Mouse (Mus musculus) CH12.LX (cell line): ENCODE measurements around the gene Ahnak. TPM values are rescaled to one million over a fixed set of nuclear protein-coding genes. Genes with fewer than 3 reads are reported as not detected.
A peak's percentile ranks its signal among the peaks of the same experiment; 100 is the strongest.

Source experiments
- DNase-seq: peaks from one replicate; pipeline ENCODE4 v3.0.0-alpha.2; 2013; ENCODE audit errors: extremely low read depth
- H3K27ac ChIP-seq: 2 replicates; pipeline ENCODE4 v1.5.1; 2012; ENCODE audit warnings: low read depth, mild to moderate bottlenecking, control low read depth, moderate library complexity; ENCODE audit not compliant: insufficient read depth
- H3K27me3 ChIP-seq: replicated peaks from 2 replicates; pipeline ENCODE3; 2012; ENCODE audit warnings: inconsistent platforms
- H3K36me3 ChIP-seq, 2 experiments: replicated peaks in 1 of 2; 2 replicates each; pipeline versions ENCODE3 to v1.6.1; 2012; ENCODE audit warnings: inconsistent platforms in 1 of 2, low read length in 1 of 2, mild to moderate bottlenecking in 1 of 2, mixed read lengths in 1 of 2, moderate library complexity in 1 of 2; ENCODE audit not compliant: control insufficient read depth in 1 of 2, insufficient read depth in 1 of 2
- H3K4me1 ChIP-seq, 2 experiments: 2 replicates each; pipeline ENCODE4 v1.6.1; 2012; ENCODE audit warnings: inconsistent platforms in 1 of 2, moderate library complexity in 1 of 2; ENCODE audit not compliant: insufficient read depth in 2 of 2, control insufficient read depth in 1 of 2
- H3K4me2 ChIP-seq: 2 replicates; pipeline ENCODE4 v1.6.1; 2012; ENCODE audit warnings: low read depth, mild to moderate bottlenecking, control low read depth; ENCODE audit not compliant: poor library complexity, insufficient read depth, severe bottlenecking
- H3K4me3 ChIP-seq, 3 experiments: fragments of 150-350 bp in 1 of 3; sonication (generic) in 1 of 3; replicated peaks in 1 of 3; 2 replicates each; pipeline versions ENCODE3 to v1.5.1; 2011 to 2012; ENCODE audit warnings: low read depth in 2 of 3, low read length in 2 of 3, mild to moderate bottlenecking in 2 of 3, moderate library complexity in 2 of 3, control low read depth in 1 of 3, improper control_type of control experiment in 1 of 3, inconsistent platforms in 1 of 3, mixed read lengths in 1 of 3; ENCODE audit not compliant: poor library complexity in 1 of 3
- H3K79me2 ChIP-seq: replicated peaks from 2 replicates; pipeline ENCODE4 v1.6.1; 2012; ENCODE audit warnings: mild to moderate bottlenecking, moderate library complexity; ENCODE audit not compliant: control insufficient read depth, poor library complexity, insufficient read depth, severe bottlenecking; ENCODE audit errors: extremely low read depth
- H3K9ac ChIP-seq: 2 replicates; pipeline ENCODE4 v1.6.1; 2012; ENCODE audit warnings: low read depth, mild to moderate bottlenecking, control low read depth, moderate library complexity; ENCODE audit not compliant: insufficient read depth
- H3K9me3 ChIP-seq: replicated peaks from 2 replicates; pipeline ENCODE3; 2012; ENCODE audit warnings: low read length, inconsistent platforms, mixed read lengths
- CHD1 ChIP-seq: IDR thresholded peaks from 2 replicates; pipeline ENCODE4 v1.6.1; 2012; ENCODE audit warnings: low read depth, low read length, improper control_type of control experiment, inconsistent platforms
- CHD2 ChIP-seq: IDR thresholded peaks from 2 replicates; pipeline ENCODE4 v1.6.1; 2011; ENCODE audit warnings: low read length, improper control_type of control experiment
- CTCF ChIP-seq, 2 experiments: IDR thresholded peaks in 1 of 2; conservative IDR thresholded peaks in 1 of 2; 2 replicates each; pipeline ENCODE4 v1.5.1; 2011 to 2012; ENCODE audit warnings: low read depth in 2 of 2, low read length in 2 of 2, improper control_type of control experiment in 1 of 2, inconsistent platforms in 1 of 2, mild to moderate bottlenecking in 1 of 2, moderate library complexity in 1 of 2
- E2F4 ChIP-seq: IDR thresholded peaks from 2 replicates; pipeline ENCODE4 v1.6.1; 2011; ENCODE audit warnings: low read depth, low read length, improper control_type of control experiment; ENCODE audit not compliant: insufficient replicate concordance
- ELF1 ChIP-seq: IDR thresholded peaks from 2 replicates; pipeline ENCODE4 v1.6.1; 2014; ENCODE audit warnings: low read depth, mild to moderate bottlenecking, inconsistent platforms, low read length, improper control_type of control experiment
- EP300 ChIP-seq: IDR thresholded peaks from 2 replicates; pipeline ENCODE4 v1.6.1; 2011; ENCODE audit warnings: low read length, improper control_type of control experiment
- ETS1 ChIP-seq: conservative IDR thresholded peaks from 2 replicates; pipeline ENCODE4 v1.6.1; 2012; ENCODE audit warnings: low read depth, mild to moderate bottlenecking, inconsistent platforms, low read length, improper control_type of control experiment, moderate library complexity
- GABPA ChIP-seq: IDR thresholded peaks from 2 replicates; pipeline ENCODE4 v1.6.1; 2012; ENCODE audit warnings: low read depth, low read length, improper control_type of control experiment, inconsistent platforms; ENCODE audit not compliant: insufficient replicate concordance
- HCFC1 ChIP-seq: IDR thresholded peaks from 2 replicates; pipeline ENCODE4 v1.6.1; 2012; ENCODE audit warnings: low read depth, mild to moderate bottlenecking, inconsistent platforms, low read length, improper control_type of control experiment
- IRF4 ChIP-seq: IDR thresholded peaks from 2 replicates; pipeline ENCODE4 v1.6.1; 2014; ENCODE audit warnings: low read depth, mild to moderate bottlenecking, inconsistent platforms, low read length, improper control_type of control experiment
- JUN ChIP-seq: IDR thresholded peaks from 2 replicates; pipeline ENCODE4 v1.6.1; 2011; ENCODE audit warnings: low read depth, mild to moderate bottlenecking, low read length, improper control_type of control experiment, moderate library complexity; ENCODE audit not compliant: insufficient read depth
- JUND ChIP-seq: conservative IDR thresholded peaks from 2 replicates; pipeline ENCODE4 v1.6.1; 2011; ENCODE audit warnings: low read depth, low read length, improper control_type of control experiment
- KAT2A ChIP-seq: IDR thresholded peaks from 2 replicates; pipeline ENCODE4 v1.6.1; 2012; ENCODE audit warnings: low read length, improper control_type of control experiment, inconsistent platforms; ENCODE audit not compliant: insufficient replicate concordance
- MAFK ChIP-seq: IDR thresholded peaks from 2 replicates; pipeline ENCODE4 v1.6.1; 2011; ENCODE audit warnings: low read length, improper control_type of control experiment; ENCODE audit not compliant: insufficient replicate concordance
- MAX ChIP-seq: IDR thresholded peaks from 2 replicates; pipeline ENCODE4 v1.6.1; 2011; ENCODE audit warnings: low read length, improper control_type of control experiment
- MAZ ChIP-seq: IDR thresholded peaks from 2 replicates; pipeline ENCODE4 v1.6.1; 2012; ENCODE audit warnings: low read depth, mild to moderate bottlenecking, inconsistent platforms, low read length, improper control_type of control experiment, moderate library complexity
- MXI1 ChIP-seq: IDR thresholded peaks from 2 replicates; pipeline ENCODE4 v1.6.1; 2011; ENCODE audit warnings: mild to moderate bottlenecking, low read depth, low read length, improper control_type of control experiment
- MYC ChIP-seq: IDR thresholded peaks from 2 replicates; pipeline ENCODE4 v1.6.1; 2011; ENCODE audit warnings: low read depth, mild to moderate bottlenecking, improper control_type of control experiment, low read length
- NELFE ChIP-seq: IDR thresholded peaks from 2 replicates; pipeline ENCODE4 v1.6.1; 2011; ENCODE audit warnings: low read depth, low read length, improper control_type of control experiment
- NRF1 ChIP-seq: IDR thresholded peaks from 2 replicates; pipeline ENCODE4 v1.6.1; 2014; ENCODE audit warnings: low read depth, mild to moderate bottlenecking, inconsistent platforms, low read length, improper control_type of control experiment, moderate library complexity
- POLR2A ChIP-seq: IDR thresholded peaks from 2 replicates; pipeline ENCODE4 v1.6.1; 2011; ENCODE audit warnings: low read depth, mild to moderate bottlenecking, improper control_type of control experiment, low read length
- SIN3A ChIP-seq: IDR thresholded peaks from 2 replicates; pipeline ENCODE4 v1.6.1; 2012; ENCODE audit warnings: low read length, improper control_type of control experiment, inconsistent platforms
- SMC3 ChIP-seq: IDR thresholded peaks from 2 replicates; pipeline ENCODE4 v1.6.1; 2011; ENCODE audit warnings: low read depth, low read length, improper control_type of control experiment
- TBP ChIP-seq: conservative IDR thresholded peaks from 2 replicates; pipeline ENCODE4 v1.6.1; 2011; ENCODE audit warnings: low read depth, low read length, improper control_type of control experiment
- UBTF ChIP-seq: IDR thresholded peaks from 2 replicates; pipeline ENCODE4 v1.6.1; 2012; ENCODE audit warnings: low read depth, mild to moderate bottlenecking, inconsistent platforms, low read length, improper control_type of control experiment, moderate library complexity
- USF1 ChIP-seq: IDR thresholded peaks from 2 replicates; pipeline ENCODE4 v1.6.1; 2014; ENCODE audit warnings: low read depth, mild to moderate bottlenecking, inconsistent platforms, low read length, improper control_type of control experiment
- USF2 ChIP-seq: conservative IDR thresholded peaks from 2 replicates; pipeline ENCODE4 v1.6.1; 2011; ENCODE audit warnings: low read depth, low read length, improper control_type of control experiment
- ZC3H11A ChIP-seq: IDR thresholded peaks from 2 replicates; pipeline ENCODE4 v1.6.1; 2012; ENCODE audit warnings: low read depth, mild to moderate bottlenecking, inconsistent platforms, low read length, improper control_type of control experiment
- ZKSCAN1 ChIP-seq: IDR thresholded peaks from 2 replicates; pipeline ENCODE4 v1.6.1; 2012; ENCODE audit warnings: low read depth, inconsistent platforms, low read length, improper control_type of control experiment, borderline replicate concordance
- dilution Hi-C: fragments of 300-500 bp; cut with MboI; formaldehyde crosslinking; loops from 2 replicates; pipeline ENCODE4 v1.14.3; 2020; ENCODE audit warnings: low sequenced_read_pairs; ENCODE audit not compliant: extremely low pct_unique_long_range_greater_than_20kb, extremely low pct_ligation_motif_present
- in situ Hi-C: fragments of 300-500 bp; cut with MboI; formaldehyde crosslinking; loops from 3 replicates; pipeline ENCODE4 v1.14.3; 2019; ENCODE audit warnings: low sequenced_read_pairs, low pct_ligation_motif_present, low pct_unique_long_range_greater_than_20kb, mixed read lengths
- polyA plus RNA-seq: library from polyadenylated mRNA; unstranded; fragments of >175 nt; gene quantifications from 2 replicates; pipeline ENCODE4 v1.2.1, GENCODE M21; 2012; ENCODE audit warnings: low read depth; ENCODE audit not compliant: insufficient read length
- total RNA-seq, 2 experiments: library from RNA; depleted of rRNA; stranded (reverse); fragments of 300-350 nt in 1 of 2; fragments of >200 nt in 1 of 2; gene quantifications; 2 replicates each; pipeline ENCODE4 v1.2.3; 2012 to 2014

Gene Ahnak
- total and polyA plus RNA-seq, 3 experiments = 1.7 to 21.7 (median 1.8) TPM

- Histone ChIP-seq H3K79me2 (no peaks in the 10 kb centered on the region), H3K4me3 (no peak overlapping the region), H3K36me3 (no peaks in the 10 kb centered on the region), H3K4me1 (peaks cover 23 to 70% of the 10 kb centered on the region in 2 experiments), H3K27ac (no peak overlapping the region), H3K27me3 (no peaks in the 10 kb centered on the region), H3K9me3 (no peaks in the 10 kb centered on the region), H3K9ac (peak overlapping the region; percentile 25; the same call in 1 of the 2 replicates), H3K4me2 (no peak overlapping the region; the same call in 1 of the 2 replicates)
- TF ChIP-seq HCFC1 (no peak), ETS1 (no peak), E2F4 (no peak), KAT2A (no peak), MAZ (no peak), SIN3A (no peak), CHD1 (no peak; the same call in 1 of the 2 replicates), ELF1 (no peak), SMC3 (no peak), IRF4 (no peak), NELFE (no peak), JUN (no peak), MYC (no peak)
- no peak for DNase-seq
- in situ Hi-C loops = loop anchor here (10.0 kb wide), 1 partner anchor 61 kb away; no protein-coding TSS in a partner anchor
- dilution Hi-C loops = no loop called here
Measured at GRCm38 (mm10) chr19:9055703-9056355, 66.7 kb downstream of the Ahnak start.

DNA sequence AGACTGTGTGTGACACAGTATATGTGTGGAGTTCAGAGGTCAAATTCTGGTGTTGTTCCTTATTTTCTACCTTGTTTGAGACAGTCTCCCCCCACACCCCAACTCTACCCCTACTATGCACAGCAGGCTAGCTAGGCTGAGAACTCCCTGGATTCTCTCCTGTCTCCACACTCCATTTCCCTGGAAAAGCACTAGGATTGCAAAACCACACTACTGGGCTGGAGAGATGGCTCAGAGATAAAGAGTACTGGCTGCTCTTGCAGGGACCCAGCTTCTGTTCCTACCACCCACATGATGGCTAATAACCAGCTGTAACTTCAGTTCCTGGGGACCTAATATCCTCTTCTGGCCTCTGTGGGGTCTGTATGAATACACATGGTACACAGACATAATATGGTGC is 68.6 kb downstream of the Ahnak start:
- no peak overlapping the region for H3K4me3 ChIP-seq
- in situ Hi-C loops = loop anchor here (10.0 kb wide), 1 partner anchor 63 kb away; no protein-coding TSS in a partner anchor
- TF ChIP-seq JUND (no peak), POLR2A (no peak), UBTF (no peak), ZC3H11A (no peak), MXI1 (no peak), MAFK (no peak), USF2 (no peak), GABPA (no peak), CHD2 (no peak), CHD1 (no peak), ZKSCAN1 (no peak), EP300 (no peak), ETS1 (no peak), CTCF (conservative IDR thresholded peaks at IDR 0.05 in 1 of 2, IDR thresholded peaks at IDR 0.05 in 1 of 2; ENCODE audit: low read depth in 2 of 2, low read length in 2 of 2) (no peak), USF1 (no peak), TBP (no peak), HCFC1 (no peak), MAX (no peak), NRF1 (no peak), E2F4 (no peak)

More for the DNA sequence above, 68.6 kb downstream of the Ahnak start:
- H3K9me3 ChIP-seq = no peaks in the 10 kb centered on the region
- H3K4me1 ChIP-seq = peaks cover 14 to 55% of the 10 kb centered on the region in 2 experiments
- no peak overlapping the region for H3K4me2 ChIP-seq
- no peak overlapping the region for H3K27ac ChIP-seq
- no peaks in the 10 kb centered on the region for H3K79me2 ChIP-seq
- no peak for DNase-seq
- no peak overlapping the region for H3K9ac ChIP-seq
- no peaks in the 10 kb centered on the region for H3K27me3 ChIP-seq
- no peaks in the 10 kb centered on the region for H3K36me3 ChIP-seq
- dilution Hi-C loops = no loop called here
